Mouse (Mus musculus) left cerebral cortex, postnatal 10 days (tissue): ENCODE data around the gene Ccl21b. TPM values are rescaled to one million over a fixed set of nuclear protein-coding genes. Genes with fewer than 3 reads are reported as not detected.
"Not testable (repeated sequence)": the region's sequence is repeated elsewhere in the genome, so short reads cannot be mapped to it uniquely, and the experiment has no call there.

Experiments used
- DNase-seq, 2 experiments: peaks; one replicate each; pipeline ENCODE4 v3.0.0; 2021 to 2022; ENCODE audit warnings: low spot score in 2 of 2, mixed read lengths in 1 of 2; ENCODE audit errors: extremely low spot score in 1 of 2
- intact Hi-C: fragments of 180-260 bp; cut with DNase I; formaldehyde crosslinking; loops from one replicate; pipeline ENCODE4 v1.15.1; 2025
- total RNA-seq, 2 experiments: library from RNA; stranded (reverse); gene quantifications; 2 replicates each; pipeline ENCODE4 v1.2.3; 2021

Ccl21b gene
- total RNA-seq = not detected

DNA sequence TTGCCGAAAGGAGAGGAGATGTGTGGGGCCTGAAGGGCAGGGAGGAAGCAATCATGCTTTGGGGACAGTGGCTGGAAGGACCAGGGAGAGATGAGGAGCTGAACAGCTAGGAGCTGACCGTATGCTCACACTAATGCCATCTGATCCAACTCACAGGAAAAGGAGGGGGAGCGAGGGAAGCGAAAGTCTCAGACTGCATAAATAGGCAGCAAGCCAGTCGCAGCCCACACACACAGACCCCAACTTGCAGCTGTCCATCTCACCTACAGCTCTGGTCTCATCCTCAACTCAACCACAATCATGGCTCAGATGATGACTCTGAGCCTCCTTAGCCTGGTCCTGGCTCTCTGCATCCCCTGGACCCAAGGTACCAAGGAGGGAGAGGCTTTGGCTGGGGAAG lies at the start of gene Ccl21b:
Gene Ccl21b, plus strand, starts transcription at position 301 of the 400 bp plus-strand sequence.
- DNase-seq, intact Hi-C loops: not testable (repeated sequence)

DNA sequence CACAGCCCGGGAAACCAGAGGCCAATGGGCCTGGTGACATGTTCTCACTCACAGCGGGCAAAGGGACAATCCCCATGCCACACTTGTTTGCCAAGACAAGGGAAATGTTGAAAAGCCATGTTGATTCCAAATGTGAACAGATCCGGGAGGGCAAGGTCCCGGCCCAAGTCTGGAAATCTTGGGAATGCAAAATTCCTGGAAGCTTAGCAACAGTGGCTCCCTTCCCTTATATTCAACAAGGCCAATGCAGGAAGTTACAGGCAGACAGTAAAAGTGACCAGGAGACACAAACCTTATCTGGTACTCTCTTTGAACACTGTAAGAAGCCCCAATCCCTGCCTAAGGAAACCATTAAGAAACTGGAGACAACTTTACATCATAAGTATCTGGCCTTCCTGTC lies 15.2 kb upstream of the Ccl21b start, which contains the start of gene Gm10600:
Gene Gm10600, plus strand, starts transcription at position 301 of the 400 bp plus-strand sequence.
- intact Hi-C loops = not testable (repeated sequence)

DNA sequence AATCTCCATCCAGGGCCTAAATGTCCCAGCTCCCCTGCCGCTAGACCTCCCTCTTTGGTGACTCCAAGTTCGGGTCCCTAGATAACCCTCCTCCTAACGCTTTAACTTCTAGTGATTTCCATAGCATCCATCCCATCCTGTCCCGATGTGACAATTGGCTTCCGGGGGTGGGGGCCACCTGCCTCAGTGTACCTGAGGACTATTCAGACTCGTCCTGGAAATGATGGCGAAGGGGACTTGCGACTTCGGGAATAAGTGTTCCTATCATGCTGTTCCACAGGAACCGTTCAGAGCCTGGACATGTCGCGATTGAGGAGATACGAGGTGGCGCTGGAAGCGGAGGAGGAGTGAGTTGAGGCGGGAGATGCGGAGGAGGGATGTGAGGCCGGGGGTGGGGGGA lies 38.4 kb downstream of the Ccl21b start, which contains the start of gene Gm21953:
Gene Gm21953, plus strand, starts transcription at position 301 of the 400 bp plus-strand sequence.
- intact Hi-C loops, DNase-seq: not testable (repeated sequence)

More for the DNA sequence above, 15.2 kb upstream of the Ccl21b start, which contains the start of gene Gm10600:
- not testable (repeated sequence) for DNase-seq

Other genes starting within 250 kb of the Ccl21b start
- 1 to 10 TPM; 4.2 to 5.8 TPM for gene Gm21093, start 221.0 kb upstream of the Ccl21b start, total RNA-seq
- gene Gm3893, start 164.6 kb upstream of the Ccl21b start, total RNA-seq = not detected
- 10 to 100 TPM in 1 of 2 experiments, 1 to 10 TPM in 1; 8.0 to 17.1 TPM for gene Gm13304, start 140.9 kb upstream of the Ccl21b start, total RNA-seq
- 10 to 100 TPM; 26.7 to 40.5 TPM for gene Gm13306, start 102.3 kb upstream of the Ccl21b start, total RNA-seq
- under 1 TPM; 0.43 to 0.99 TPM for gene Gm13305, start 87.2 kb upstream of the Ccl21b start, total RNA-seq
- 1 to 10 TPM; 8.8 to 9.0 TPM for gene Gm10600, start 15.1 kb upstream of the Ccl21b start, total RNA-seq
- gene Gm21953, start 38.5 kb downstream of the Ccl21b start, total RNA-seq = not detected
- 1 to 10 TPM in 1 of 2 experiments, not detected in 1; 1.4 TPM for gene Fam205a3, start 62.6 kb downstream of the Ccl21b start, total RNA-seq
- gene Gm21586, start 183.6 kb downstream of the Ccl21b start, total RNA-seq = not detected
- gene Gm2163, start 211.0 kb downstream of the Ccl21b start, total RNA-seq = 1 to 10 TPM; 5.1 to 6.0 TPM